Mouse (Mus musculus): ENCODE measurements around the gene Olfm2. TPM values are rescaled to one million over a fixed set of nuclear protein-coding genes. Genes with fewer than 3 reads are reported as not detected.

The Olfm2 gene
- polyA plus RNA-seq (2012; rRNA removed) = 202 and 204 TPM in 2 replicates

DNA sequence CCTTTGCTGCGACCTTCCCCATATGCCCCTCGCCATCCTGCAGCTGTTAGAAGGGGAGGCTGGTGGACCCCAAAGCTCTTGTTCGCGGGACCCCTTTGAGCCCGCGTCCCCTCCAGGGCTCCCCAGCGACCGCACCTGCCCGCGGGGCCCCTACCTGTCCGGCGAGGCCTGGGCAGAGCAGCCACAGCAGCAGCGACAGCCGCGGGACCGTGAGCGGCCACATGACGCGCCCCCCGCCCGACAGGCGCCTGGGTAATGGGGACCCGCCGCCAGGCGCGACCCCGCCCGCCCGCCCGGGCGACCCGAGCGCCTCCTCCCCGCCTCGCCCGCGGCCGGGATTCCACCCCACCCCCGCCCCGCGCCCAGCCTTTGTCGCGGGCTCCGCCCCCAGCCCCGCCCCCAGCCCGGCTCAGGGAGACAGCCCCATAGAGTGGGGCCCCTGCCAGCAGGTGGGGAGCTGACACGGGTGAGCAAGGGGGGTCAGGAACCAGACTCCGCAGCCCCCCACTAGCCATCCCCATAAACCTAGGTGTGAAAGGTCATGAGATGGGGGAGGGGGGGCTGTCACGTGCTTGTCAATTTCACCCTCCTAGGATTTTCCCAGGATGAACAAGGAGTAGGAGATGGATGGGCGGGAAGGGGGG lies at the start of gene Olfm2:
Gene Olfm2 (minus strand): TSS at position 333 of the 644 bp plus-strand sequence.
- TF ChIP-seq POLR2A (IDR thresholded peaks at IDR 0.05; ENCODE audit: extremely low read depth, insufficient read depth, low read length) = no peak
- no peak for TF ChIP-seq CTCF (IDR thresholded peaks at IDR 0.05; ENCODE audit: extremely low read depth, insufficient read depth, low read length)
- H3K4me3 ChIP-seq (ENCODE audit: insufficient read depth, low read length) = peak within 1 kb of the TSS; percentile 53
- peaks cover 2% of the 10 kb centered on the region; the same call in 1 of the 2 replicates for H3K4me1 ChIP-seq (ENCODE audit: control insufficient read depth, insufficient read depth, low read length)
- H3K27ac ChIP-seq (ENCODE audit: insufficient read depth, low read length) = no peak within 1 kb of the TSS

DNA sequence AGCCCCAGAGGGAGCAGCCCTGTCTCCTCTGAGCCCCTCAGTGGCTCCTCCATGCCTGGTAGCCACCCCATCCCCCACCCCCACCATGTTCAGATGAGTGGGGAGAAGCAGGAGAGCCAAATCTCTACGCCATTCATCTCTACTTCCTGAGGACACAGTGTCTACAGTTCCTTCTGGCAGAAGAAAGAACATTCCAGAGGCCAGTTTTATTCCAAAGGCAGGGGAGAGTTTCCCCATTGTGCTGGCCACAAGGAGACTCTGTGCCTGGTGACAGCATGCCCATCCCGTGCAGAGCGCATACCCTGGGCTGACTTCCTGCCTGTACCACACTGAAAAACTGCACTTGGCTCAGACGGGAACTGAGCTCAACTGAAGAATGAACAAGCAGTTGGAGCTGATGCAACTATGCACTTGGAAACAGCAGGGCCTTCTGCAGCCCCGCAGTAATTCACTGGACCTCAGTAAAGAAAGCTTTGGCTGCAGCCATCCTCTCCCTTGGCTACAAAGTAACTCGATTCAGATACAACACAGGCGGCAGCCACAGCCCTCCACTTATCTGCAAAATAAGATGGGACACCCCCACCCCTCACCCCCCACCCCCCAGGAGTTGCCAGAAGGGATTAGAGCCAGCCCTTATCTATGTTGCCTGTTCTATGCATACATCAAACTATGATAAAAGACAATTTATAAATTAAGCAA lies 48.1 kb upstream of the Olfm2 start:
- no peak for TF ChIP-seq CTCF (IDR thresholded peaks at IDR 0.05; ENCODE audit: extremely low read depth, insufficient read depth, low read length)
- TF ChIP-seq POLR2A (IDR thresholded peaks at IDR 0.05; ENCODE audit: extremely low read depth, insufficient read depth, low read length) = no peak
- Histone ChIP-seq H3K27ac (ENCODE audit: insufficient read depth, low read length) (no peak overlapping the region), H3K4me1 (ENCODE audit: control insufficient read depth, insufficient read depth, low read length) (no peaks in the 10 kb centered on the region), H3K4me3 (ENCODE audit: insufficient read depth, low read length) (no peak overlapping the region)

- H3K27ac ChIP-seq (ENCODE audit: insufficient read depth, low read length) = no peak overlapping the region
- TF ChIP-seq CTCF (IDR thresholded peaks at IDR 0.05; ENCODE audit: extremely low read depth, insufficient read depth, low read length) (no peak), POLR2A (IDR thresholded peaks at IDR 0.05; ENCODE audit: extremely low read depth, insufficient read depth, low read length) (no peak)
These were observed 44.2 kb upstream of the Olfm2 start for GRCm38 (mm10) chr9:20790345-20790744.

GRCm38 (mm10) chr9:20789651-20790050 lies 43.5 kb upstream of the Olfm2 start:
- H3K4me3 ChIP-seq (ENCODE audit: insufficient read depth, low read length) = no peak overlapping the region
- H3K4me1 ChIP-seq (ENCODE audit: control insufficient read depth, insufficient read depth, low read length) = no peaks in the 10 kb centered on the region
- H3K27ac ChIP-seq (ENCODE audit: insufficient read depth, low read length) = no peak overlapping the region
- no peak for TF ChIP-seq CTCF (IDR thresholded peaks at IDR 0.05; ENCODE audit: extremely low read depth, insufficient read depth, low read length)
- TF ChIP-seq POLR2A (IDR thresholded peaks at IDR 0.05; ENCODE audit: extremely low read depth, insufficient read depth, low read length) = no peak

More at GRCm38 (mm10) chr9:20790345-20790744, 44.2 kb upstream of the Olfm2 start:
- Histone ChIP-seq H3K4me3 (ENCODE audit: insufficient read depth, low read length) (no peak overlapping the region), H3K4me1 (ENCODE audit: control insufficient read depth, insufficient read depth, low read length) (no peaks in the 10 kb centered on the region)

- no peak overlapping the region for H3K4me3 ChIP-seq (ENCODE audit: insufficient read depth, low read length)
- no peaks in the 10 kb centered on the region for H3K4me1 ChIP-seq (ENCODE audit: control insufficient read depth, insufficient read depth, low read length)
- H3K27ac ChIP-seq (ENCODE audit: insufficient read depth, low read length) = no peak overlapping the region
- TF ChIP-seq CTCF (IDR thresholded peaks at IDR 0.05; ENCODE audit: extremely low read depth, insufficient read depth, low read length) (no peak), POLR2A (IDR thresholded peaks at IDR 0.05; ENCODE audit: extremely low read depth, insufficient read depth, low read length) (no peak)
These were observed 41.8 kb upstream of the Olfm2 start for GRCm38 (mm10) chr9:20787992-20788391.

GRCm38 (mm10) chr9:20785055-20785454 lies 38.9 kb upstream of the Olfm2 start:
- TF ChIP-seq POLR2A (IDR thresholded peaks at IDR 0.05; ENCODE audit: extremely low read depth, insufficient read depth, low read length) = no peak
- TF ChIP-seq CTCF (IDR thresholded peaks at IDR 0.05; ENCODE audit: extremely low read depth, insufficient read depth, low read length) = no peak
- H3K4me1 ChIP-seq (ENCODE audit: control insufficient read depth, insufficient read depth, low read length) = no peaks in the 10 kb centered on the region

DNA sequence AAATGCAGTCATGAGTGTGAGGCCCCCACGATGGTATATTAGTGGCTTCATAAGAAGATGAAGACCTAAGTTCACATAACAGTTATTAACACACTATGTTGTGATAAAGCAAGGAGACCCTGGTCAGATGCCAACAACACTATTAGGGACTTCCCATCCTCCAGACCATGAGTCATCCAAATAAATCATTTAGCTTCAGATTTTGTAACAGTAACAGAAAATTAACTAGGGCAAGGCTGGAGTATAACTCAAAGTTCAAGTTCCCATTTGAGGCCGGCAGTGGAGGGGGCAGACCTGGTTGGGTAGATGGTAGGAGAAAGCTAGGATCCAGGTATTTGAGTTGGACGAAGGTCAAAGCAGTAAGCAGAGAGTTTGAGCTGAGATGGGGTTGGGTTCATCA lies 35.1 kb upstream of the Olfm2 start:
- Histone ChIP-seq H3K4me3 (ENCODE audit: insufficient read depth, low read length) (no peak overlapping the region), H3K4me1 (ENCODE audit: control insufficient read depth, insufficient read depth, low read length) (no peaks in the 10 kb centered on the region), H3K27ac (ENCODE audit: insufficient read depth, low read length) (no peak overlapping the region)
- no peak for TF ChIP-seq POLR2A (IDR thresholded peaks at IDR 0.05; ENCODE audit: extremely low read depth, insufficient read depth, low read length)
- no peak for TF ChIP-seq CTCF (IDR thresholded peaks at IDR 0.05; ENCODE audit: extremely low read depth, insufficient read depth, low read length)

More at GRCm38 (mm10) chr9:20785055-20785454, 38.9 kb upstream of the Olfm2 start:
- H3K4me3 ChIP-seq (ENCODE audit: insufficient read depth, low read length) = no peak overlapping the region
- no peak overlapping the region for H3K27ac ChIP-seq (ENCODE audit: insufficient read depth, low read length)

DNA sequence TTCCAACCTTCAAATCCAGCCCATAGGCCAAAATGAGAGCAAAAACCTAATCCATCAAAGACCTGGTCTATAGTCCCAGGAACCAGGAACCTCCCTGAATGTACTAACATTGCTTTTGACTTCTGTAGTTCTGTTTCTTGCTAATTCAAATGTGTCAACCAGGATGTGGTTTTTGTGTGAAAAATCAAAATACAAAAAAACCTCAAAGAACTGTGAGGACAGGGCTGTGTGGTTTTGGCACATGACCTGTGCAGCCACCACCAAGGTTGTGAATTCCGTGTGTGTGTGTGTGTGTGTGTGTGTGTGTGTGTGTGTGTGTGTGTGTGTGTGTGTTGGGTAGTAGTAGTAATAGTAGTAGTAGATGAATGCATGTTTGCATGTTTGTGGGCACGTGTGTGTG lies 19.1 kb upstream of the Olfm2 start:
- TF ChIP-seq POLR2A (IDR thresholded peaks at IDR 0.05; ENCODE audit: extremely low read depth, insufficient read depth, low read length) = no peak
- TF ChIP-seq CTCF (IDR thresholded peaks at IDR 0.05; ENCODE audit: extremely low read depth, insufficient read depth, low read length) = no peak
- Histone ChIP-seq H3K27ac (ENCODE audit: insufficient read depth, low read length) (no peak overlapping the region), H3K4me1 (ENCODE audit: control insufficient read depth, insufficient read depth, low read length) (no peaks in the 10 kb centered on the region), H3K4me3 (ENCODE audit: insufficient read depth, low read length) (no peak overlapping the region)

GRCm38 (mm10) chr9:20763099-20763498 lies 16.9 kb upstream of the Olfm2 start:
- H3K4me3 ChIP-seq (ENCODE audit: insufficient read depth, low read length) = no peak overlapping the region
- TF ChIP-seq CTCF (IDR thresholded peaks at IDR 0.05; ENCODE audit: extremely low read depth, insufficient read depth, low read length) = no peak
- TF ChIP-seq POLR2A (IDR thresholded peaks at IDR 0.05; ENCODE audit: extremely low read depth, insufficient read depth, low read length) = no peak
- H3K27ac ChIP-seq (ENCODE audit: insufficient read depth, low read length) = no peak overlapping the region
- H3K4me1 ChIP-seq (ENCODE audit: control insufficient read depth, insufficient read depth, low read length) = no peaks in the 10 kb centered on the region

All from cortical plate, adult 2 months (tissue).